Mouse (Mus musculus): ENCODE measurements around the gene Gnb3.
A peak's percentile ranks its signal among the peaks of the same experiment; 100 is the strongest.
"Not testable (repeated sequence)": the region's sequence is repeated elsewhere in the genome, so short reads cannot be mapped to it uniquely, and the experiment has no call there.

Gnb3 gene

DNA sequence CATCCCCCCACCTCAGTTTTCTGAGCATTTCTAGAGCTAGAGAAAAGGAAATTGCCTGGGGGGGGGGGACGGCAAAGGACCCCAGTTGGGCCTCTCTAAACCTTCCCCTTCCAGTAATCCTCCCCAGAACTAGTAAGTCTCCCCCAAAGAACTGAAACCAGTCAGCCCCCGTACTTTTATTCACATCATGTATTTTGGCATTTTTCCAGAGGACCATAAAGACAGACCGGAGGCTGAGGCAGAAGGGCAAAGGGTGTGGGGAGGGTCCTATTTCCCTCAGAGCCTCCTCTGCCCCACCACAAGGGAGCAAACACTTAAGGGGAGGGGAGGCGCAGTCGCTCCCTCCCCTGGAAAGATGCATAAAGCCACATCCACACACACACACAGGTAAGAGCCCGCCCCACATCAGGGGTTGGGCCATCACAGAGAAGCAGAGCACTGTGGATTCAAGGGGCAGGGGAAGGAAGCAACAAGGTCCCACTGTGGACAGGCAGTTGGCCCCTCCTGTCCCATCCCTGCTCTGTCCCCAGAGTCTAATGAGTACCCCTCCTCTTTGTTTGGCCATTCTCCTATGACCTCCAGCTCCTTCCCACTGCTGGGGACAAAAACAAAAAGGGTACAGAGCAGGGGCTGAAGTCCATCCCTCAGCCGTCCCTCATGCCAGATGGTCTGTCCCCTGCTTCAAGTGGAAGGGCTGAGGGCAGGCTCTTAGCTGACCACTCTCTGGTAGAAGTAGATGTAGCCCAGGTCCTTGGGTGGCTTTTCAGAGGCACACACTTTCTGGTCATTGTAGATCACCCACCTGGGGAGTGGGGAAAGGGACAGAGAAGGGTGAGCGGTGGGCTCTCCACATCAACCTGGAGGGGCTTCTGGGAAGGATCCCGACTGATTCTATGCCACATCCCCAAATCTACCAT is 25.0 kb downstream of the Gnb3 start:
- no peak for DNase-seq (ENCODE audit: low spot score)

DNA sequence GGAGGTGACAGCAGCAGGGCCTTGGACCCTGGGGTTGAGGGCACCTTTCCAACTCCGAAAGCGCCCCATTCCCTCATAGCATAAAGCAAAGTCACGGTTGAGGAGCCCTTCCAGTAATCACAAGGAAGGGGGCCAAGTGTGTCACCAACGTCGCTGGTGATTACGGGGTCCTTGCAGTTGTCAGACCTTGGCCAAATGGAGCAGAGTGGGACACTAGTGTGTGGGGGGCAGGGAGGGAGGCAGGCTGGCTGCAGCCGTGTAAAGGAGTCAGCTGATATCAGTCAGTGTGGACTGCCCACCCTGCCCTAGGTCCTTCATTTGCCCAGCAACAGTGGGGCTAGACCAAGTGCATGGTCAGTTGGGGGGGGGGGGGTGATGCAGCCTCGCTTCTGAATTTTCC is 25.6 kb downstream of the Gnb3 start:
- DNase-seq (ENCODE audit: low spot score) = no peak

DNA sequence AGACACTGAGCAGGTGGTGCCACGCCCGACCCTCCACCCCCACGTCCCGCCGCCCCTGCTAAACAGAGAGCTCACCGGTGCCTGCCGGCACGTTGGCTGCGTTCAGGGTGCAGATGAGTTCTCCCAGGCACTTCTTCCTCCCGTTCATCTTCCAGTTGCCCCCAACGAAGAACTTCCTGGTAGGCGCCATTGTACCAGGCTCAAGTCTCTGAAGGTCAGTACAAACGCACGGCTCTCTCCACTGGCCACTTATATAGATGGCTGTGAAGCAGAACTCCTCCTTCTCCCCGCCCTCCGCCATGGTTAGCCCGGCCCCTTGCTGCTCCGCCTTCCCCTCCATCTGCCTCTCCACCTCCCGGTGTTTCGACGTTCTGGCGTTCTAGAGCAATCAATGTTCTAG is 26.1 kb downstream of the Gnb3 start, which contains the start of gene Tpi1:
TSS of gene Tpi1 (minus strand) at position 364 of the 400 bp plus-strand sequence.
- peak; percentile 83 for DNase-seq (ENCODE audit: low spot score)

DNA sequence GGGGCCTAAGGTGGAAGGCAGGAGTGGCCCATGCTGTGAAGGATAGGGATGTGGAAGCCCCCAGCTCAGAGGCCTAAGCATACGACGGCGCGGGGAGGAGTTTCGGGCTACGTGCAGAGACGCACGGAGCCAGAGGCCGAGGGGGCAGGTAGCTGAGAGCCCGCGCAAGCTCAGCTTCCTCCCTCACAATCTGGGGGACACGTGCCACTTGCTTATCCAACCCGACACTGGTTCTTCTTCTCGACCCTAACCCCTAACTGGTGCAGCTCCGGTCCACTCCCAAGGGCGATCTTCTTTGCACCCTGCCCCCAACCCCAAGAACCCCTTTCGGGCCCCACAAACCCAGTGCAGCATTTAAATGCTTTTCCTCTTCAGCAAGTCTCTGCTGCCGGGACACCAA is 26.6 kb downstream of the Gnb3 start:
- DNase-seq (ENCODE audit: low spot score) = peak; percentile 58

DNA sequence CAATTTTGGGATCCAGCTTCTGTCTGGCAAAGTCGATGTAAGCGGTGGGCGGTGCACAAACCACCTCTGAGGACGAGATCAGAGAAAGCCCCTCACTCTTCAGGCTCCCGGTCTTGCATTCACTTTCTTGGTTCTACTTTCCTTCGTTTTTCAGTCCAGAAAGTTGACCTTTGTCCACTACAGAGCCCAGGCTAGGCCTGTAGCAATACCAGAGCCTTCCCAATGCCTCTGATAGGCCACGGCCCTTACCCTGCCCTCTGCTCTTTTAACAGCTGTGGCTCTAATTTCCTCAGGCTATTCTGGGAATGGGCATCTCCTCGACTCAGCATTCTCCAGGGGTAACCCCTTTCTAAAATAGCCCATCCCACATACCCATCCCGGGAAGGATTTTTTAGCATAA is 27.2 kb downstream of the Gnb3 start:
- DNase-seq (ENCODE audit: low spot score) = no peak

DNA sequence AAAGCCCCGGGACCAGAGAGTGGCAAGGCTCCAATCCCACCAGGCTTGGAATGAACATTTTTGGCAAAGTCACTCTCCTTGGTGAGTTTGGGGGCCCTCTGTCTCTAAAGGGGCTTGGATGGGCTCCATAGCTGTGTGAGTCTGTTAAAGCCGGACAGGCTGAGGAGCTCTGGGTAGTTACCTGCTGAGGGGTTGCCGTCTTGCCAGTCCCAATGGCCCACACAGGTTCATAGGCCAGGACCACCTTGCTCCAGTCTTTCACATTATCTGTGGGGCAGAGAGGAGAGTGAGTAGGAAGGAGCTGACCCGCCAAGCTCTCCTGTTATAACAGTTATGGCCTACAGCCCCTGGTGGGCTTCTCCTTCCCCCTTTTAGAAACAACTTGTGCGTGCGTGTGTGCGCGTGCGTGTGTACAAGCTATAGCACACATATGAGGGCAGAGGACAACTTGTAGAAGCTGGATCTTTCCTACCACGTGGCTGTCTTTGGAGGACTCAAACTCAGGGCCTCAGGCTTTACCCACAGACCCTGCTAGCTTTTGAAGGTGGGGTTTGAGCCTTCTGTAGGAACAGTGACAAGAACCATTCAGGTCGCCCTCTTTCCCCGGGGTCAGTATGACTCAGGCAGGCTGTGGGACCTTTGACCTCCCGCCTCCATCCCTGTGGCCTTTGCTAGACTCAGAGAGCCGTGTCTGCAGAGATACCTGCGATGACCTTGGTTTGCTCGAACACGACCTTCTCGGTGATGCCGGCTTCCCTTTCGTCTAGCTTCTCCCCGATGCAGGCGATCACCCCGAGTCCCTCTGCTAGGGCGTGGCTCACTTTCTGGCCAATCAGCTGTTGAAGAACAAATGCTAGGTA is 28.1 kb downstream of the Gnb3 start:
- no peak for DNase-seq (ENCODE audit: low spot score)

DNA sequence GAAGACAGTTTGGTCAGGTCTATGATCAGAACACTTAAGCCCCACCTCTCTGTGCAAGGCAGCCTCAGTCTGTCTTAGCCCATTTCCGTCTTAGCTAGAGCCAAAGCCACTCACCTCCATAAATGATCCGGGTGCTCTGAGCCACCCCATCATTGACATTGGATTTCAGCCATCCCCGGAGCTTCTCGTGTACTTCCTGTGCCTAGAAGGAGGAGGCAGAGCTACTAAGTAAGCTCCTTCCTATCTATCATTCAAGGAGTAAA is 28.7 kb downstream of the Gnb3 start:
- no peak for DNase-seq (ENCODE audit: low spot score)

DNA sequence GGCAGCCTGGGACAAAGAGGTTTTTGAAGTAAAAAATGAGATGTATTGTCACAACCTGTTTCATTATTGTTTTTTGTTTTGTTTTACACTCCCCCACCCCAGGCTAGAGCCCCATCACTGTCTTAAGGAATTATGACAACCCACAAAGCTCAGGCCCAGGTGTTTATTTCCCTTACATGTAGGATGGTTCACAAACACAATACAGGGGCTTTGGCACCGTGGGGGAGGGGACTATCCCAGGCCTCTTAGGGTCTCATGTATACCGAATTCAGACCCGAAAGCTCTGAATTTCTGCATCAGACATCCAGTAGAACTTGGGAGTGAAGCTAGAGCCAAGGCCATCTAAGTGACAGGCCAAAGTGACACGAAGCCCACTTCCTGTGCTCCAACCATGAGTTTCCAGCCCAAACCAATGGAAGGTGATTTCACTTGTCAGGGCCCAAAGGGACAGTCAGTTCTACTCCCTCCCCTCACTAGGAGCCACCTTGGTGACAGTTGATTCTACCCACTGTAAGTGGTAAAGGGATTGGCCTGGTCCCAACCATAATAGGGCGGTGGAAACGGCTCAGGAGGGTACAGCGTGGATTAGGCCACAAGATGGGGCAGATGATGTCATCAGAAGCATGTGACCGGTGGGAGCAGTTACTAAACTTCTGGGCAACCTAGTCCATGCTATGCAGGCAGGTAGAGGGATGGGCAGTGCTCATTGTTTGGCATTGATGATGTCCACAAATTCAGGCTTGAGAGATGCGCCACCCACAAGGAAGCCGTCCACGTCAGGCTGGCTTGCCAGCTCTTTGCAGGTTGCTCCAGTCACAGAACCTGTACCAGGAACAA is 29.3 kb downstream of the Gnb3 start:
- not testable (repeated sequence) for DNase-seq (ENCODE audit: low spot score)

DNA sequence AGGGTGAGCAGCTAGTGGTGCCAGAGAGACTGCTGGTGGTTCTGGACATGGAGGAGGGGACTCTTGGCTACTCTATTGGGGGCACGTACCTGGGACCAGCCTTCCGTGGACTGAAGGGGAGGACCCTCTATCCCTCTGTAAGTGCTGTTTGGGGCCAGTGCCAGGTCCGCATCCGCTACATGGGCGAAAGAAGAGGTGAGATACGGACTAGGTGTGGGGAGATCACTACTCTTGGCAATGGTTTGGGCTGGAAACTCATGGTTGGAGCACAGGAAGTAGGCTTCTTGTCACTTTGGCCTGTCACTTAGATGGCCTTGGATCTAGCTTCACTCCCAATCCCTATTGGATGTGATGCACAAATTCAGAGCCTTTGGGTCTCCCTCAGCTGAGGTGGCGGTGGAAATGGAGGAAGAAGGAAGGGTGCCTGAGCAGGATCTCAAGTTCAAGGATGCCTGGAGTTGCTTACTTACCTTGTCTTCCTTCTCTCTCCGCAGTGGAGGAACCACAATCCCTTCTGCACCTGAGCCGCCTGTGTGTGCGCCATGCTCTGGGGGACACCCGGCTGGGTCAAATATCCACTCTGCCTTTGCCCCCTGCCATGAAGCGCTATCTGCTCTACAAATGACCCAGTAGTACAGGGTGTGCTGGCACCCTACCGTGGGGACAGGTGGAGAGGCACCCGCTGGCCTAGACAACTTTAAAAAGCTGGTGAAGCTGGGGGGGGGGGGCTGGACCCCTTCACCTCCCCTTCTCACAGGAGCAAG is 30.1 kb downstream of the Gnb3 start:
- no peak for DNase-seq (ENCODE audit: low spot score)

DNA sequence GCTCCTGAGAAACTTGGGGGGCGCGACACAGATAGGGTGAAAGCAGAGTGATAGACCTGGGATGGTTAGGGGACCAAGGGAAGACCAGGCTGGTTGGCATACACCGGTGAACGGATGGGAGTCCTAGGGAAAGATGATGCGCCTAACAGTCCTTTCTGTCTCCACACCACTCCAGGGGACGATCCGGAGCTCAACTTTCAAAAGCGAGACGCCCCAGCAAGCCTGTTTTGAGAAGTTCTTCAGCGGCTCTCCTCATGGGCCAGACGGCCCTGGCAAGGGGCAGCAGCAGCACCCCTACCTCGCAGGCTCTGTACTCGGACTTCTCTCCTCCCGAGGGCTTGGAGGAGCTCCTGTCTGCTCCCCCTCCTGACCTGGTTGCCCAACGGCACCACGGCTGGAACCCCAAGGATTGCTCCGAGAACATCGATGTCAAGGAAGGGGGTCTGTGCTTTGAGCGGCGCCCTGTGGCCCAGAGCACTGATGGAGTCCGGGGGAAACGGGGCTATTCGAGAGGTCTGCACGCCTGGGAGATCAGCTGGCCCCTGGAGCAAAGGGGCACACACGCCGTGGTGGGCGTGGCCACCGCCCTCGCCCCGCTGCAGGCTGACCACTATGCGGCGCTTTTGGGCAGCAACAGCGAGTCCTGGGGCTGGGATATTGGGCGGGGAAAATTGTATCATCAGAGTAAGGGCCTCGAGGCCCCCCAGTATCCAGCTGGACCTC is 30.9 kb downstream of the Gnb3 start:
- DNase-seq (ENCODE audit: low spot score) = peak; percentile 65

DNA sequence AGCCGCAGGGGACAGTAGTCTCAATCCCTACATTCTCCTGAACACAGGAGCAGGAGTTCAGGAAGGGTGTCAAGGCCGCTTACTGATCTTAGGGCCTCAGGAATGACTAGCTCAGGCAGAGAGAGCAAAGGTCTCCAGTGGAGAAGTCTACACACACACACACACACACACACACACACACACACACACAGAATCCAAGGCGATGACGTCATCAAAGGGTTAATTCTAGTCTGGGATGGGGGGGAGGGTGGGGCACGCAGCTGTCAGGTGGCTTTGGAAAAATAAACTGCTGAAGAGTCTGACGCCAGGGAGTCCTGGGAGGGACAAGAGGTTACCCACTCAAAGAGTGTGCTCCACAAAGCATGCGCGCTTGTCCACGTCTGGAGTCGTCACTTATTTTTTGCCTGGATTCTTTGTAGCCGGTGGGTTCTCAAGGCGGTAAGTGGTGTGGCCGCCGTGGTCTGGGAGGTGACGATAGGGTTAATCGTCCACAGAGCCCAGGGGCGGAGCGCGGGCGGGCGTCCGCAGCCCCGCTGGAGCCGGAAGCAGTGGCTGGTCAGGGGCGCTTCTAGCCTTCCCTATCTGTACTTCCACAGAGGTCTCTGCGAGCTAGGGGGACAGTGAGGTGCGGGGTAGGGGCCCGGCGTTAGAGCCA is 31.6 kb downstream of the Gnb3 start, which contains the start of gene Spsb2:
TSS of gene Spsb2 (plus strand) at position 304 of the 655 bp plus-strand sequence.
- DNase-seq (ENCODE audit: low spot score) = no peak

DNA sequence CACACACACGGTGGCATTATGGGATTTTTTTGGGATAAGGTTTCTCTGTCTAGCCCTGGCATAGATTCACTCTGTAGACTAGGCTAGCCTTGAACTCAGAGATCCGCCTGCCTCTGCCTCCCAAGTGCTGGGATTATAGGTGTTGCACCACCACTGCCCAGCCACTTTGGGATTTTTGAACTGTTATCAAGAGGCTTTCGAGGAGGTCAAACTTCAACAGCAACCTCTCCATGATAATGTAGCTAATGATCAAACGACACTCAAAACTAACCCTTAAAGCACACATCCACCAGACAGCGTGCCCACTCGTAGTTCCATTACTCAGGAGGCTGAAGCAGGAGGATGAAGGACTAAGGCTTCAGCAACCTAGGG is 32.1 kb downstream of the Gnb3 start:
- DNase-seq (ENCODE audit: low spot score) = no peak

DNA sequence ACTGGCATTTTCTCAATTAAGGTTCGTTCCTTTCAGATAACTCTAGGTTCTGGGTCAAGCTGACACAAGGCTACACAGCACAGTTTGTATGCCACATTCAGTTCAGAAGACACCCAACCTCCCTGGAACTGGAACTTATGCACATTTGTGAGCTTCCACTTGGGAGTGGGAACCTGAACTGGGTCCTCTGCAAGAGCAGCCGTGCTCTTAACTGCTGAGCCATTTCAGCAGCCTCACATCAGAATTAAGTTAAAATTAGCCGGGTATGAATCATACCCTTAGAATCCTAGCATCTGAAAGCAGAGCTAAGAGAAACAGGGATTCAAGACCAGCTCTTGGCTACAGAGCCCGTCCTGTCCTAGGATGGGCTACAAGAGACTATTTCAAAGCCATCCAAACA is 32.7 kb downstream of the Gnb3 start:
- no peak for DNase-seq (ENCODE audit: low spot score)

DNA sequence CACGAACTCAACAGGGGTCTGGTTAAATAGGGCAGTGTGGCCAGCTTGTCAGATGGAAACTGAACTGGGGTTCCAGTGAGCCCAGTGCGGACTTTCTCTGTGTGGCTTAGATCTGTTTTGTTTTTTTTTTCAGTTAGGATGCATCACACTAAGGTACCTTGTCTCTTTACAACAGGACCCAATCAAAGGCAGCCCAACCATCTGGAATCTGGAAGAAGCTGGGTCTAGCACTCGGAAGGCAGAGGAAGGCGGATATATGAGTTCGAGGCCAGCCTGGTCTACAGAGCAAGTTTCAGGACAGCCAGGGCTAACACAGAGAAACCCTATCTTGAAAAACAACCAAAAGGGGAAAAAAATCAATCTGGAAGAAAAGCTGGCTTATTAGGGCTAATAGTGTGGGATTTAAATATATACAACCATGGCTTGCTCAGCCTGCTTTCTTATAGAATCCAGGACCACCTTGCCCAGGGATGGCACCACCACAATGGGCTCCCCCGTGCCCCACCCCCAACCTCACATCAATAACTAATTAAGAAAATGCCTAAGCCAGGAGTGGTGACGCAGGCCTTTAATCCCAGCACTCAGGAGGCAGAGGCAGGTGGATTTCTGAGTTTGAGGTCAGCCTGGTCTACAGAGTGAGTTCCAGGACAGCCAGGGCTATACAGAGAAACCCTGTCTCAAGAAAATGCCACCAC is 33.5 kb downstream of the Gnb3 start:
- no peak for DNase-seq (ENCODE audit: low spot score)

DNA sequence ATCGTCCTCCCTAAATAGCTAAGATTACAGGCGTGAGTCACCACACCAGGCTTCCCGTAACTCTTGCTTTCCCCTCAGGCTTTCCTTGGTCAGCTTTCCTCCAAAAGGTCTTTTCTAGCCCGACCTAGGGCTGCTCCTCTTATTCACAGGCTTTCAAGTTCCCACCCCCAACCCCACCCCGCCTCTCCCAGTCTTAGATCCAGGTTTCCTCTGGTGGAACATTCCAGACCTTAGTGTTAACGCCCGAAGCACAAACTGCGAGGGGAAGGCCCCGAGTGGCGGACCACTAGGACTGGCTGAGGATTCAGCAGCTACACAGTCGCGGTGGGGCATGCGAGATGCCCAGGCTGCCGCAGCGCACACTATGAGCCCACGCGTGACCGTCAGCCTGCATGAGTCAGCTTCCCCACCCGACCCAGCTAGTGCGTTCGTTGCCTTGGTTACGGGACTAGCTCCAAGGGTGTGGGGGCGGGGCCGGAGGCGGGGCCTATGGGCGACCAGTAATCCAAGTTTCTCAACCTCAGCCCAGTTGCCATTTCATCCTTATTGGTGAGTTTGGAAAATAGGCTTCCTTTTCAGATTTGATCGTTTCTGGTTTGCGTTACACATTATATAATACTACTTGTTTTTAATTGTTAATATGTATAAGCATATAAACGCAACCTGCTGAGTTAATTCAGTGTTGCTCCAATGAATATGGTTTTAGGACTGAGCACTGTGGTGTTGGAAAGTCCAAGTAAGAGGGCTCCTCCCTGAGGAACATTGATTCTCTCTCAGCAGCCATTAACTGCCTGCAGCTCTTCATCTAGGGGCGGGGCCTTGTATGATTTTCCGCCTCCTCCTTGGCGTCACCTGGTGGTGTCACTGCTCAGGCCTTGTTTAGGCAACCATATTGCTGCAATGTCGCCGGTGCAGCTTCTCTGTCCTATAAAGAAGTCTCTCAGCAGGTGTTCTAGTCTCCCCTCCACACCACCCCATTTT is 34.4 kb downstream of the Gnb3 start:
- peak; percentile 81 for DNase-seq (ENCODE audit: low spot score)

DNA sequence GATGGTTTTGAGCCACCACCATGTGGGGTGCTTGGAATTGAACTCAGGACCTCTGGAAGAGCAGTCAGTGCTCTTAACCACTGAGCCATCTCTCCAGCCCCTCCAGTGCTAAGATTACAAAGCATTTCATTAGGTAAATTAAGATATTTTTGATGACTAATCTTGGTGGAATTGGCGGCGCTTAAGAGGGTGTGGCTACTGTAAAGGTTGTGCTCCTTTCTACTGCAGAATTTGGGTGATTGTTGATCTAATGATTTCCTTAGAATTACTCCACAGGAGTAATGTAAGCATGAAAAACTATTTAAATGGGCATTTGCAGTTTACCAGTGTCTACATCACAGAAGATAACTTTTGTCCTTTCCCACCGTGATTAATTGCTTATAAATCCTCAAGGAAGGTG is 35.7 kb downstream of the Gnb3 start:
- DNase-seq (ENCODE audit: low spot score) = no peak

DNA sequence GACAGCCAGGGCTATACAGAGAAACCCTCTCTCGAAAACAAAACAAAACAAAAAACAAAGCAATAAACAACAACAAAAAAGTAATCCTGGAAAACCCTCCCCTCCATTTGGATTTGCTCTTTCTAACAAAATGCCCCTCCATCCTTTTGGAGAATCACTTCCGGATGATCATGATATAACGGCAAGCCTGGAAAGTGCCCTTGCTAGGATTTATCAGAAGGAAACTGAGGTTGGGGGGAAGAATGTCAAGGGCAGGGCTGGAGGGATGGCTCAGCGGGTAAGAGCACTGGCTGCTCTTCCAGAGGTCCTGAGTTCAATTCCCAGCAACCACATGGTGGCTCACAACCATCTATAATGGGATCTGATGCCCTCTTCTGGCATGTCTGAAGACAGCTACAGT is 36.4 kb downstream of the Gnb3 start:
- DNase-seq (ENCODE audit: low spot score) = not testable (repeated sequence)

DNA sequence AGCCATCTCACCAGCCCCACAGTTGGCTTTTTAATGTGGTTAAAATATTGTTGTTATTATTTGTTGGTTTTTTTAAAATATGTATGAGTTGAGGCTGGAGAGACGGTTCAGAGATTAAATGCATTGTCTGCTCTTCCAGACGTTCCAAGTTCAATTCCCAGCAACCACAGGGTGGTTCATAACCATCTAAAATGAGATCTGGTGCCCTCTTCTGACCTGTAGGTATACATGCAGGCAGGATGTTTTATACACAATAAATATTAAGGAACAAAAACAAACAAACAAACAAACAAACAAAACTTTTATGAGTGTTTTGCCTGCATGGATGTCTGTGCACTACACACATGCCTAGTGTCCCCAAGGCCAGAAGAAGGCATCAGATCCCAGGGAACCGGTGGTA is 37.0 kb downstream of the Gnb3 start:
- no peak for DNase-seq (ENCODE audit: low spot score)
